Mouse (Mus musculus): Measurements from ENCODE around the gene Usp25. TPM values are rescaled to one million over a fixed set of nuclear protein-coding genes. Genes with fewer than 3 reads are reported as not detected.

Gene Usp25
- polyA plus RNA-seq, 1 experiment from 2014 or later: 23.4 TPM

DNA sequence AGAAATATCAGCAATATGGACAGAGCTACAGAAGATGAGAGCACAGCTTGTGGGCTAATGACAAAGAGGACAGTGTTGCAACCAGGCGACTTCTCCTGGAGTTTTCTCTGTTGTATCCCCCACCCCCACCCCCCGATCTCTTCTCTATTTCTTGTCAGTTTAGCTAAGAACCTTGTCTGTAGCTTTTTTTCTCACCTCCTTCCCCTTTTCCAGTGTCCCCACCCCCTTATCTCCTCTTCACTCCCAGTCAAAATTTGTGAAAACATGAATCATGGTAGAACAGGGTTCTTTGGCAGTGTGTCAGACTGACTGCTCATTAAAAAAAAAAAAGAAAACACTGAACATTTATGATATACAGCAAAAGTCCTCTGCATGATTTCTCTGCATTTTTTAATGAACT, 16.9 kb downstream of the Usp25 start:
- DNase-seq: no peak
- WGBS (ENCODE audit: insufficient replicate concordance): 16% methylated on average over 2 of the region's 2 CpGs
- no peak for TF ChIP-seq CTCF (IDR thresholded peaks at IDR 0.05; ENCODE audit: low read depth)
- TF ChIP-seq EP300 (IDR thresholded peaks at IDR 0.05; ENCODE audit: low read depth): no peak
- Histone ChIP-seq H3K9ac (replicated peaks) (no peak overlapping the region), H3K36me3 (replicated peaks; ENCODE audit: insufficient read depth, low read length) (peaks cover 32% of the 10 kb centered on the region), H3K9me3 (ENCODE audit: low read length) (no peaks in the 10 kb centered on the region), H3K27ac (ENCODE audit: low read depth) (peak overlapping the region; percentile 89), H3K27me3 (ENCODE audit: insufficient read depth, low read length) (no peaks in the 10 kb centered on the region), H3K4me2 (ENCODE audit: low read depth, low read length) (peak overlapping the region; percentile 71), H3K4me1 (ENCODE audit: insufficient read depth) (peaks cover 48% of the 10 kb centered on the region), H3K4me3 (ENCODE audit: low read depth, low read length) (no peak overlapping the region)
- no peak for ATAC-seq

DNA sequence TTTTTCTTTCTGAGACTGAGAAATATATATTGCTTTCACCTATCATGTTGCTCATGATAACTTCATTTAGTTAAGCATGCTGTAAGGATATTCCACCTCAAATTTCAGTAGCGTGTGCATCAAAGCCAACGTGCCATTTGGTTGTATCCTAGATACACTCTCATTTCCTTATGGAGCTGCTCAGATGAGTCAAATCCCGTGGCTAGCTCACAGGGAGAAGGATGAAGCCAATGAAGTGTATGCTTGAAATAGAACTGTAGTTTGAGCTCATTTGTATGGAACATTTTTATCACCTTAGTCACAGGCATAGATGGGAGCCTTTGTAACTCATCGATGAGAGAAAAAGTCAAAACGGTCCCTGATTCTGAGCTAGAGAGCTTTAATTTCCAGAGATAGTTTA, 20.8 kb downstream of the Usp25 start:
- peaks cover 19% of the 10 kb centered on the region for H3K4me1 ChIP-seq (ENCODE audit: insufficient read depth)
- ATAC-seq: no peak
- no peak for DNase-seq
- 88% methylated on average over 5 of the region's 5 CpGs for WGBS (ENCODE audit: insufficient replicate concordance)
- H3K27ac ChIP-seq (ENCODE audit: low read depth): no peak overlapping the region
- peaks cover 56% of the 10 kb centered on the region for H3K36me3 ChIP-seq (replicated peaks; ENCODE audit: insufficient read depth, low read length)
- H3K27me3 ChIP-seq (ENCODE audit: insufficient read depth, low read length): no peaks in the 10 kb centered on the region
- no peak overlapping the region for H3K9ac ChIP-seq (replicated peaks)
- H3K4me2 ChIP-seq (ENCODE audit: low read depth, low read length): no peak overlapping the region
- no peak for TF ChIP-seq CTCF (IDR thresholded peaks at IDR 0.05; ENCODE audit: low read depth)
- no peak for TF ChIP-seq EP300 (IDR thresholded peaks at IDR 0.05; ENCODE audit: low read depth)
- no peak overlapping the region for H3K4me3 ChIP-seq (ENCODE audit: low read depth, low read length)
- H3K9me3 ChIP-seq (ENCODE audit: low read length): no peaks in the 10 kb centered on the region

DNA sequence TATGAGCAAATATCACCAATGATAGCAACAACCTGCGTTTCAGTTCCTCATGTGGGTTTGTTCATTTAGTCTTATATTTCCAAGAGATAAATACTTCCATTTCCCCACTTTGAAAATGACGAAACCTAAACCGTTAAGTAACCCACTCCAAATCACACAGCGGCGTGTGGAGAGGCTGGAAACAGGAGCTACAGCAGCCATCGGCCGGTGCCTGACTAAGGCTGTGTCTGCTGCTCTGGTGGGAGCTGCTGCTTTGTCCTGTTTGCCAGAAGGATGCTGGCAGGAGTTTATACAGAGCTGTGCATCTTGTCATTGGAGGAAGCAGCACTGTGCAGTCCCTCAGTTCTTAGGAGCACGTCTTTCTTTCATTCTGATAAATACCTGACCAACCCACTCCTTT, 21.2 kb downstream of the Usp25 start:
- Histone ChIP-seq H3K4me3 (ENCODE audit: low read depth, low read length) (no peak overlapping the region), H3K9ac (replicated peaks) (no peak overlapping the region), H3K4me1 (ENCODE audit: insufficient read depth) (peaks cover 15% of the 10 kb centered on the region), H3K36me3 (replicated peaks; ENCODE audit: insufficient read depth, low read length) (peaks cover 60% of the 10 kb centered on the region), H3K27me3 (ENCODE audit: insufficient read depth, low read length) (no peaks in the 10 kb centered on the region), H3K9me3 (ENCODE audit: low read length) (no peaks in the 10 kb centered on the region), H3K4me2 (ENCODE audit: low read depth, low read length) (no peak overlapping the region), H3K27ac (ENCODE audit: low read depth) (no peak overlapping the region)
- TF ChIP-seq EP300 (IDR thresholded peaks at IDR 0.05; ENCODE audit: low read depth): no peak
- TF ChIP-seq CTCF (IDR thresholded peaks at IDR 0.05; ENCODE audit: low read depth): no peak
- 73% methylated on average over 8 of the region's 8 CpGs for whole genome bisulfite sequencing (ENCODE audit: insufficient replicate concordance)
- ATAC-seq (no peak), DNase-seq (no peak)

GRCm38 (mm10) chr16:77041573-77041972, 28.1 kb downstream of the Usp25 start:
- Histone ChIP-seq H3K27ac (ENCODE audit: low read depth) (no peak overlapping the region), H3K4me3 (ENCODE audit: low read depth, low read length) (no peak overlapping the region), H3K27me3 (ENCODE audit: insufficient read depth, low read length) (no peaks in the 10 kb centered on the region), H3K4me2 (ENCODE audit: low read depth, low read length) (no peak overlapping the region), H3K9ac (replicated peaks) (no peak overlapping the region), H3K9me3 (ENCODE audit: low read length) (no peaks in the 10 kb centered on the region), H3K36me3 (replicated peaks; ENCODE audit: insufficient read depth, low read length) (peaks cover 66% of the 10 kb centered on the region), H3K4me1 (ENCODE audit: insufficient read depth) (peaks cover 6% of the 10 kb centered on the region)
- no peak for DNase-seq
- ATAC-seq: peak; percentile 40; the same call in 1 of the 2 replicates
- TF ChIP-seq CTCF (IDR thresholded peaks at IDR 0.05; ENCODE audit: low read depth): no peak
- TF ChIP-seq EP300 (IDR thresholded peaks at IDR 0.05; ENCODE audit: low read depth): no peak
- WGBS (ENCODE audit: insufficient replicate concordance): 67% methylated on average over 5 of the region's 5 CpGs

- 88% methylated on average over 5 of the region's 5 CpGs for WGBS (ENCODE audit: insufficient replicate concordance)
- no peaks in the 10 kb centered on the region for H3K9me3 ChIP-seq (ENCODE audit: low read length)
- ATAC-seq: no peak
- no peak overlapping the region for H3K4me2 ChIP-seq (ENCODE audit: low read depth, low read length)
- no peak for TF ChIP-seq EP300 (IDR thresholded peaks at IDR 0.05; ENCODE audit: low read depth)
- no peak for TF ChIP-seq CTCF (IDR thresholded peaks at IDR 0.05; ENCODE audit: low read depth)
- no peak for DNase-seq
- no peak overlapping the region for H3K27ac ChIP-seq (ENCODE audit: low read depth)
- peaks cover 6% of the 10 kb centered on the region for H3K4me1 ChIP-seq (ENCODE audit: insufficient read depth)
- H3K27me3 ChIP-seq (ENCODE audit: insufficient read depth, low read length): no peaks in the 10 kb centered on the region
- H3K4me3 ChIP-seq (ENCODE audit: low read depth, low read length): no peak overlapping the region
- H3K36me3 ChIP-seq (replicated peaks; ENCODE audit: insufficient read depth, low read length): peaks cover 60% of the 10 kb centered on the region
- H3K9ac ChIP-seq (replicated peaks): no peak overlapping the region
Observed at GRCm38 (mm10) chr16:77043499-77043898, 30.0 kb downstream of the Usp25 start.

DNA sequence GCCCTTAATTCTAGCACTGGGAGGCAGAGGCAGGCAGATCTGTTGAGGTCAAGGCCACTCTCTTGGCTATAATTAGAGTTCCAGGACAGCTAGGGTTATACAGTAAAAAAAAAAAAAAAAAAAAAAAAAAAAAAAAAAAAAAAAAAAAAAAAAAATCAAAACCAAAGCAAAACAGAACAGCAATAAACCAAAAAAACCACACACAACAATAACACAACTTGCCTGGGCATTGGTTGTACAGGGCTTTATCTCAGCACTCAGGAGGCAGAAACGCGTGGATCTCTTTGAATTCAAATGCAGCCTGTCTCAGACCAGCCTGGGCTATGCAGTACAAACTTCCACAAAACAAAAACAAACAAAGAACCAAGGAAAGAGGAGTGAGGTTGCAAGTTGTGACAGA, 40.7 kb downstream of the Usp25 start:
- H3K4me1 ChIP-seq (ENCODE audit: insufficient read depth): no peaks in the 10 kb centered on the region
- WGBS (ENCODE audit: insufficient replicate concordance): 93% methylated on average over 2 of the region's 2 CpGs
- H3K36me3 ChIP-seq (replicated peaks; ENCODE audit: insufficient read depth, low read length): peaks cover 61% of the 10 kb centered on the region
- TF ChIP-seq CTCF (IDR thresholded peaks at IDR 0.05; ENCODE audit: low read depth): no peak
- no peak for TF ChIP-seq EP300 (IDR thresholded peaks at IDR 0.05; ENCODE audit: low read depth)
- H3K9ac ChIP-seq (replicated peaks): no peak overlapping the region
- DNase-seq (no peak), ATAC-seq (no peak)
- no peak overlapping the region for H3K4me3 ChIP-seq (ENCODE audit: low read depth, low read length)
- no peaks in the 10 kb centered on the region for H3K9me3 ChIP-seq (ENCODE audit: low read length)
- no peaks in the 10 kb centered on the region for H3K27me3 ChIP-seq (ENCODE audit: insufficient read depth, low read length)
- no peak overlapping the region for H3K27ac ChIP-seq (ENCODE audit: low read depth)
- H3K4me2 ChIP-seq (ENCODE audit: low read depth, low read length): no peak overlapping the region
